Mouse (Mus musculus): ENCODE data around the gene Gm10256. TPM values are rescaled to one million over a fixed set of nuclear protein-coding genes. Genes with fewer than 3 reads are reported as not detected.
"Not testable (repeated sequence)": the region's sequence is repeated elsewhere in the genome, so short reads cannot be mapped to it uniquely, and the experiment has no call there.

The Gm10256 gene
- not detected in 2 replicates for polyA plus RNA-seq (2016; fragmentation: Nextera tagmentation; extraction: Ambion mirVana)

DNA sequence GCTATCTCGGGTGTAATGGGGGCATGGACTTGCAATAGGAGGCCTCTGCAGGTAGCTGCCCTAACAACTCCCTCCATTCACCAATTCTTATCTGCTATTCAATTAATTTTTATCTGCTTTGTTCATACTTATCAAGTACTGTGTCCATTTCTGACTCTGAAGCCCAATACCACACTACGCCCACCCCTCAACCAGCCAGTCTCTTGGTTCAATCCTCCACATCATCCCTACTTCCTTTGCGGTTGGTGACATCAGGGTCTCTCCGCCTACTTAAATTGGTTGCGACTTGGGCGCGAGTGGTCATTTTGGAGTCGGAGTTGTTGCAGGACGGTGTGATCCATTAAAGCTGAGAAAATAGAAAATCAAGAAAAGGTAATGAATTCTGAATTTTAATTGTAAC, at the start of gene Gm10256, which contains the start of gene Rbmy:
Gene Gm10256 (plus strand): TSS at position 320 of the 400 bp plus-strand sequence.
Gene Rbmy (plus strand): TSS at position 301 of the 400 bp plus-strand sequence.
- H3K9me3 ChIP-seq; H3K4me3 ChIP-seq; H3K27me3 ChIP-seq (ENCODE audit: poor library complexity, severe bottlenecking); H3K4me1 ChIP-seq; H3K27ac ChIP-seq; DNase-seq (ENCODE audit: extremely low spot score, low spot score); H3K36me3 ChIP-seq (replicated peaks): not testable (repeated sequence)
- WGBS: no CpG with 5 or more reads among the region's 9 CpGs

DNA sequence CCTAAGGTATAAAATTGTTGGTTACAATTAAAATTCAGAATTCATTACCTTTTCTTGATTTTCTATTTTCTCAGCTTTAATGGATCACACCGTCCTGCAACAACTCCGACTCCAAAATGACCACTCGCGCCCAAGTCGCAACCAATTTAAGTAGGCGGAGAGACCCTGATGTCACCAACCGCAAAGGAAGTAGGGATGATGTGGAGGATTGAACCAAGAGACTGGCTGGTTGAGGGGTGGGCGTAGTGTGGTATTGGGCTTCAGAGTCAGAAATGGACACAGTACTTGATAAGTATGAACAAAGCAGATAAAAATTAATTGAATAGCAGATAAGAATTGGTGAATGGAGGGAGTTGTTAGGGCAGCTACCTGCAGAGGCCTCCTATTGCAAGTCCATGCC, 34.4 kb upstream of the Gm10256 start, which contains the start of gene Gm4064:
Gene Gm4064 (minus strand): TSS at position 101 of the 400 bp plus-strand sequence.
- not testable (repeated sequence) for H3K27ac ChIP-seq; H3K36me3 ChIP-seq (replicated peaks)
- no CpG with 5 or more reads among the region's 8 CpGs for WGBS

DNA sequence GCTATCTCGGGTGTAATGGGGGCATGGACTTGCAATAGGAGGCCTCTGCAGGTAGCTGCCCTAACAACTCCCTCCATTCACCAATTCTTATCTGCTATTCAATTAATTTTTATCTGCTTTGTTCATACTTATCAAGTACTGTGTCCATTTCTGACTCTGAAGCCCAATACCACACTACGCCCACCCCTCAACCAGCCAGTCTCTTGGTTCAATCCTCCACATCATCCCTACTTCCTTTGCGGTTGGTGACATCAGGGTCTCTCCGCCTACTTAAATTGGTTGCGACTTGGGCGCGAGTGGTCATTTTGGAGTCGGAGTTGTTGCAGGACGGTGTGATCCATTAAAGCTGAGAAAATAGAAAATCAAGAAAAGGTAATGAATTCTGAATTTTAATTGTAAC, 70.2 kb downstream of the Gm10256 start, which contains the start of gene Gm10352:
Gene Gm10352 (plus strand): TSS at position 301 of the 400 bp plus-strand sequence.
- no CpG with 5 or more reads among the region's 9 CpGs for WGBS
- H3K27me3 ChIP-seq (ENCODE audit: poor library complexity, severe bottlenecking); DNase-seq (ENCODE audit: extremely low spot score, low spot score); H3K9me3 ChIP-seq; H3K27ac ChIP-seq; H3K4me1 ChIP-seq; H3K36me3 ChIP-seq (replicated peaks); H3K4me3 ChIP-seq: not testable (repeated sequence)

More for the DNA sequence above, 34.4 kb upstream of the Gm10256 start, which contains the start of gene Gm4064:
- H3K9me3 ChIP-seq; H3K4me1 ChIP-seq; H3K27me3 ChIP-seq (ENCODE audit: poor library complexity, severe bottlenecking); DNase-seq (ENCODE audit: extremely low spot score, low spot score); H3K4me3 ChIP-seq: not testable (repeated sequence)

Other genes with a start within 250 kb of the Gm10256 start
- gene H2al2c, start 231.6 kb upstream of the Gm10256 start, polyA plus RNA-seq (2016; fragmentation: Nextera tagmentation; extraction: Ambion mirVana): not detected in 2 replicates
- not detected in 2 replicates for gene Sry, start 167.0 kb upstream of the Gm10256 start, polyA plus RNA-seq (2016; fragmentation: Nextera tagmentation; extraction: Ambion mirVana)
- not detected in 2 replicates for gene H2al2b, start 110.0 kb upstream of the Gm10256 start, polyA plus RNA-seq (2016; fragmentation: Nextera tagmentation; extraction: Ambion mirVana)
- gene Gm4064, start 34.5 kb upstream of the Gm10256 start, polyA plus RNA-seq (2016; fragmentation: Nextera tagmentation; extraction: Ambion mirVana): 0.11 TPM in 1 of 2 replicates, not detected in the other
- gene Rbmy, start within 50 bp of the Gm10256 start, polyA plus RNA-seq (2016; fragmentation: Nextera tagmentation; extraction: Ambion mirVana): not detected in 2 replicates
- 0.17 TPM in 1 of 2 replicates, not detected in the other for gene Gm10352, start 70.3 kb downstream of the Gm10256 start, polyA plus RNA-seq (2016; fragmentation: Nextera tagmentation; extraction: Ambion mirVana)
- not detected in 2 replicates for gene Gm29289, start 101.9 kb downstream of the Gm10256 start, polyA plus RNA-seq (2016; fragmentation: Nextera tagmentation; extraction: Ambion mirVana)